Mouse (Mus musculus) frontal cortex, postnatal 10 days (tissue): ENCODE measurements around the gene Ppp2r5e.
"Not testable (repeated sequence)": the region's sequence is repeated elsewhere in the genome, so short reads cannot be mapped to it uniquely, and the experiment has no call there.

Experiments
- DNase-seq, 2 experiments: peaks; one replicate each; pipeline ENCODE4 v3.0.0; 2022; ENCODE audit warnings: low spot score in 2 of 2, mixed read lengths in 1 of 2

Ppp2r5e gene

GRCm38 (mm10) chr12:75537019-75537672 is 58.9 kb downstream of the Ppp2r5e start:
- no peak for DNase-seq

- no peak for DNase-seq
These were observed 59.5 kb downstream of the Ppp2r5e start for GRCm38 (mm10) chr12:75536566-75536965.

GRCm38 (mm10) chr12:75533145-75533544 is 62.9 kb downstream of the Ppp2r5e start:
- DNase-seq: no peak

- no peak for DNase-seq
These were observed 64.2 kb downstream of the Ppp2r5e start for GRCm38 (mm10) chr12:75531895-75532294.

- DNase-seq: no peak
These were observed 66.9 kb downstream of the Ppp2r5e start for GRCm38 (mm10) chr12:75528857-75529808.

- DNase-seq: no peak
These were observed 67.7 kb downstream of the Ppp2r5e start for GRCm38 (mm10) chr12:75528300-75528699.

- DNase-seq: no peak
These were observed 71.8 kb downstream of the Ppp2r5e start for GRCm38 (mm10) chr12:75524199-75524598.

- DNase-seq: no peak
These were observed 73.1 kb downstream of the Ppp2r5e start for GRCm38 (mm10) chr12:75522931-75523330.

GRCm38 (mm10) chr12:75522360-75522759 is 73.7 kb downstream of the Ppp2r5e start:
- no peak for DNase-seq

- no peak for DNase-seq
These were observed 75.7 kb downstream of the Ppp2r5e start for GRCm38 (mm10) chr12:75520395-75520794.

- DNase-seq: no peak
These were observed 76.7 kb downstream of the Ppp2r5e start for GRCm38 (mm10) chr12:75519181-75519940.

GRCm38 (mm10) chr12:75515301-75515906 is 80.6 kb downstream of the Ppp2r5e start:
- no peak for DNase-seq

GRCm38 (mm10) chr12:75511520-75511919 is 84.5 kb downstream of the Ppp2r5e start:
- DNase-seq: no peak

- DNase-seq: no peak
These were observed 90.9 kb downstream of the Ppp2r5e start for GRCm38 (mm10) chr12:75504991-75505650.

- no peak for DNase-seq
These were observed 93.4 kb downstream of the Ppp2r5e start for GRCm38 (mm10) chr12:75502664-75503063.

GRCm38 (mm10) chr12:75497698-75498097 is 98.3 kb downstream of the Ppp2r5e start:
- DNase-seq: no peak

GRCm38 (mm10) chr12:75495636-75496035 is 100.4 kb downstream of the Ppp2r5e start:
- no peak for DNase-seq

- no peak for DNase-seq
These were observed 101.4 kb downstream of the Ppp2r5e start for GRCm38 (mm10) chr12:75494643-75495042.

- no peak for DNase-seq
These were observed 103.3 kb downstream of the Ppp2r5e start for GRCm38 (mm10) chr12:75492549-75493327.

GRCm38 (mm10) chr12:75492148-75492547 is 103.9 kb downstream of the Ppp2r5e start:
- DNase-seq: not testable (repeated sequence)
